Mouse (Mus musculus) brain, adult 2 months (tissue): ENCODE data around the gene Dnah7a.
"Not testable (repeated sequence)": the region's sequence is repeated elsewhere in the genome, so short reads cannot be mapped to it uniquely, and the experiment has no call there.

Experiments
- DNase-seq: peaks from one replicate; pipeline ENCODE4 v3.0.0; 2011; ENCODE audit warnings: low read depth, low spot score

The Dnah7a gene

GRCm38 (mm10) chr1:53706431-53707361 is at the start of gene Dnah7a:
TSS of gene Dnah7a (minus strand) at chr1:53706784.
- DNase-seq, result peak; percentile 81

- not testable (repeated sequence) for DNase-seq
These were observed 46.9 kb upstream of the Dnah7a start for GRCm38 (mm10) chr1:53753501-53753900.

GRCm38 (mm10) chr1:53751144-53751543 is 44.6 kb upstream of the Dnah7a start:
- DNase-seq, result no peak

GRCm38 (mm10) chr1:53750697-53751096 is 44.1 kb upstream of the Dnah7a start:
- DNase-seq, result not testable (repeated sequence)

GRCm38 (mm10) chr1:53749881-53750385 is 43.3 kb upstream of the Dnah7a start:
- DNase-seq, result not testable (repeated sequence)

- no peak for DNase-seq
These were observed 42.0 kb upstream of the Dnah7a start for GRCm38 (mm10) chr1:53748571-53748970.

GRCm38 (mm10) chr1:53746001-53746400 is 39.4 kb upstream of the Dnah7a start:
- no peak for DNase-seq

- no peak for DNase-seq
These were observed 35.3 kb upstream of the Dnah7a start for GRCm38 (mm10) chr1:53741742-53742458.

- no peak for DNase-seq
These were observed 34.3 kb upstream of the Dnah7a start for GRCm38 (mm10) chr1:53740777-53741336.

GRCm38 (mm10) chr1:53740077-53740776 is 33.6 kb upstream of the Dnah7a start:
- DNase-seq, result not testable (repeated sequence)

- DNase-seq, result no peak
These were observed 30.0 kb upstream of the Dnah7a start for GRCm38 (mm10) chr1:53736583-53736982.

- DNase-seq, result no peak
These were observed 22.1 kb upstream of the Dnah7a start for GRCm38 (mm10) chr1:53728489-53729225.

GRCm38 (mm10) chr1:53726883-53727282 is 20.3 kb upstream of the Dnah7a start:
- DNase-seq, result no peak

GRCm38 (mm10) chr1:53721353-53721752 is 14.8 kb upstream of the Dnah7a start:
- no peak for DNase-seq

- DNase-seq, result peak; percentile 54
These were observed 14.2 kb upstream of the Dnah7a start for GRCm38 (mm10) chr1:53720601-53721351.

GRCm38 (mm10) chr1:53715966-53716515 is 9.5 kb upstream of the Dnah7a start:
- no peak for DNase-seq

- peak; percentile 83 for DNase-seq
These were observed 8.9 kb upstream of the Dnah7a start for GRCm38 (mm10) chr1:53715446-53715845.

GRCm38 (mm10) chr1:53713383-53713782 is 6.8 kb upstream of the Dnah7a start:
- not testable (repeated sequence) for DNase-seq

GRCm38 (mm10) chr1:53711069-53711468 is 4.5 kb upstream of the Dnah7a start:
- DNase-seq, result no peak

GRCm38 (mm10) chr1:53709602-53710001 is 3.0 kb upstream of the Dnah7a start:
- DNase-seq, result not testable (repeated sequence)
